Mouse (Mus musculus) hindbrain, embryonic 13.5 days (tissue): ENCODE measurements around the gene Cnot8. TPM values are rescaled to one million over a fixed set of nuclear protein-coding genes. Genes with fewer than 3 reads are reported as not detected.

Experiments
- ATAC-seq: fragments of 200-750 bp; cut with Nextera tagmentation; 2 replicates; pipeline ENCODE4 v1.8.0; 2017; ENCODE audit warnings: moderate TSS enrichment; ENCODE audit not compliant: low FRiP score
- H3K27ac ChIP-seq: fragments of 300-500 bp; sonication (generic); 2 replicates; pipeline ENCODE4 v1.5.1; 2015; ENCODE audit warnings: inconsistent platforms, mild to moderate bottlenecking, moderate library complexity
- H3K27me3 ChIP-seq: fragments of 300-500 bp; sonication (generic); 2 replicates; pipeline ENCODE4 v1.6.1; 2015; ENCODE audit warnings: mild to moderate bottlenecking, inconsistent platforms
- H3K36me3 ChIP-seq: fragments of 300-500 bp; sonication (generic); 2 replicates; pipeline ENCODE4 v1.6.1; 2015; ENCODE audit warnings: mild to moderate bottlenecking, inconsistent platforms
- H3K4me1 ChIP-seq: fragments of 300-500 bp; sonication (generic); replicated peaks from 2 replicates; pipeline ENCODE4 v1.6.1; 2015; ENCODE audit warnings: inconsistent platforms
- H3K4me2 ChIP-seq: fragments of 300-500 bp; sonication (generic); 2 replicates; pipeline ENCODE4 v1.6.1; 2015; ENCODE audit warnings: inconsistent platforms, mild to moderate bottlenecking, moderate library complexity
- H3K4me3 ChIP-seq: fragments of 300-500 bp; sonication (generic); 2 replicates; pipeline ENCODE4 v1.5.1; 2015; ENCODE audit warnings: mild to moderate bottlenecking, inconsistent platforms
- H3K9ac ChIP-seq: fragments of 300-500 bp; sonication (generic); 2 replicates; pipeline ENCODE4 v1.6.1; 2015; ENCODE audit warnings: mild to moderate bottlenecking, inconsistent platforms
- H3K9me3 ChIP-seq: fragments of 300-500 bp; sonication (generic); 2 replicates; pipeline ENCODE4 v1.6.1; 2016; ENCODE audit warnings: inconsistent platforms
- WGBS: fragments of 180-500 bp; shearing (Covaris S2); methylation state at CpG from one replicate; pipeline ENCODE4 v1.1.7; 2015; 5-methylcytosine and 5-hydroxymethylcytosine counted together
- polyA plus RNA-seq: library from polyadenylated mRNA; unstranded; fragments of >200 nt; fragmentation: Nextera tagmentation; extraction: Ambion mirVana; gene quantifications from 2 replicates; pipeline ENCODE4 v1.2.1, GENCODE M21; 2015

The Cnot8 gene
- polyA plus RNA-seq, 1 experiment from 2014 or later, result 114 TPM

- Histone ChIP-seq H3K4me2 (no peak overlapping the region), H3K9ac (no peak overlapping the region), H3K27ac (no peak overlapping the region), H3K36me3 (peaks cover 33% of the 10 kb centered on the region), H3K27me3 (no peaks in the 10 kb centered on the region), H3K4me1 (peaks cover 39% of the 10 kb centered on the region), H3K4me3 (no peak overlapping the region), H3K9me3 (no peaks in the 10 kb centered on the region)
- no peak for ATAC-seq
- WGBS, result 88% methylated on average over 4 of the region's 4 CpGs
Measured at GRCm38 (mm10) chr11:58107664-58108337, 3.8 kb downstream of the Cnot8 start.

GRCm38 (mm10) chr11:58116560-58116959 is 12.6 kb downstream of the Cnot8 start:
- Histone ChIP-seq H3K4me3 (no peak overlapping the region), H3K27ac (no peak overlapping the region), H3K4me1 (no peaks in the 10 kb centered on the region), H3K4me2 (no peak overlapping the region), H3K9me3 (no peaks in the 10 kb centered on the region), H3K36me3 (peaks cover 95% of the 10 kb centered on the region), H3K27me3 (no peaks in the 10 kb centered on the region), H3K9ac (no peak overlapping the region)
- 83% methylated on average over 1 of the region's 1 CpGs for WGBS
- no peak for ATAC-seq

DNA sequence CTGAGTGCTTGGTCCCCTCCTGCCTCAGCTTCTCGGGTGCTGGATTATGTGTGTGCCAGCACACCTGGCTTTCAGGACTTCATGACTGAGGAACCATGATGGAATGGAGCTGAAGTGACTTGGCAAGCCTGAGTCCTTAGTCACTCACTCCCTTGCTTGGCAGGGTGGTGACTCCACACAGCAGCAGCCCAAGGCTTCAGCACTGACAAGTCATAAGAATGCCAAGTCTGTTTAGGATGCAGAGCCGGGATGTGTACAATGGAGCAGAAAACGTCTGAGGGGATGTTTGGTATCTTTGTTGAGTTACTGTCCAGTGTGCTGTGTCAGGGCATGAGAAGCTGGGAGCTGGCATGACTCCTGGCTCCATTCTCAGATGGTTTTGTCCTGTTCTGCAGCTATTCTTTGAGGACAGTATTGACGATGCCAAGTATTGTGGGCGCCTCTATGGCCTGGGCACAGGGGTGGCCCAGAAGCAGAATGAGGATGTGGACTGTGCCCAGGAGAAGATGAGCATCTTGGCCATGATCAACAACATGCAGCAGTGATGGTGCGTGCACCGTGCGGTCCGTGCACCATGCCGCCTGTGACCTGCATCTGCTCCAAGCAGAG is 13.2 kb downstream of the Cnot8 start:
- no peak overlapping the region for H3K4me2 ChIP-seq
- H3K9ac ChIP-seq, result no peak overlapping the region
- H3K9me3 ChIP-seq, result no peaks in the 10 kb centered on the region
- H3K4me1 ChIP-seq, result no peaks in the 10 kb centered on the region
- ATAC-seq, result no peak
- no peak overlapping the region for H3K4me3 ChIP-seq
- no peak overlapping the region for H3K27ac ChIP-seq
- WGBS, result 92% methylated on average over 10 of the region's 10 CpGs
- peaks cover 95% of the 10 kb centered on the region for H3K36me3 ChIP-seq
- no peaks in the 10 kb centered on the region for H3K27me3 ChIP-seq

DNA sequence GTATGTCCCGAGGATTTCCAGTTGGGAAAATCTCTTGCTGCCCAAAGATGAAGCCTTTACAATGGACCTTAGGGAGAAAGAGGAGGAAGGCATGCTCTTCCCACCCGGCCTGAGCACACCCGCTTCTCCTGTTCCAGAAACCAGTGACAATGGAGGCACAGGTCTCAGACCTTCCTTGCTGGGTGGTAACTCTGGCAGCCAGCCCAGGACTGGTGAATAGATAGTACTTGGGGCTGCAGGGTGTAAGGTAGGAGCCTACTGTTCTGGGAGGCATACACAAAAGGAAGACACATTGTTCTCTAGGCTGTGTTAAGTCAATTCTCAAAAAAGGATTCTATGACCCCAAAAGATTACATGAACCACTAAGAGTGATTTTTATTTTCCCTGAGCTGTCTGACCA is 16.7 kb downstream of the Cnot8 start:
- 88% methylated on average over 3 of the region's 3 CpGs for WGBS

GRCm38 (mm10) chr11:58121351-58121750 is 17.4 kb downstream of the Cnot8 start:
- no peak for ATAC-seq

More for the DNA sequence above, 16.7 kb downstream of the Cnot8 start:
- H3K27ac ChIP-seq, result no peak overlapping the region
- peaks cover 88% of the 10 kb centered on the region for H3K36me3 ChIP-seq
- no peak overlapping the region for H3K9ac ChIP-seq
- H3K4me1 ChIP-seq, result no peaks in the 10 kb centered on the region
- H3K9me3 ChIP-seq, result no peaks in the 10 kb centered on the region
- no peak overlapping the region for H3K4me2 ChIP-seq
- no peak for ATAC-seq
- H3K27me3 ChIP-seq, result no peaks in the 10 kb centered on the region
- no peak overlapping the region for H3K4me3 ChIP-seq

DNA sequence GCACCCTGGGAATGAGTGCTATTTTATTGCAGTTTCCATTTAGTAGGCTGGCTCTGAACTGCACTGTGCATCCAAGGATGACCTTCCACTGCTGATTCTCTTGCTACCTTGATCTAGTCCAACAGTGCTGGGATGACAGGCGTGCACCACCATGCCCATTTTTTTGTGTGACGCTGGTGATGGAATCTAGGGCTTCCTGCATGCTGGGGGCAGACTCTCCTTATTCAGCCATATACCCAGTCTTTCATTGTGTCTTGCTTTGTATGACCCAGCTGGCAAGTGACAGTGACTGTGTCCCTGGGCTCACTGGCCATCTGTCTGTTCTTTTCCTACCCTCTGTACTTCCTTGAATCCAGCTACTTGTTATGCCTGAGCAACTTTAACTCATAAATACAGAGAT is 19.8 kb downstream of the Cnot8 start:
- H3K27me3 ChIP-seq, result no peaks in the 10 kb centered on the region
- no peak overlapping the region for H3K4me2 ChIP-seq
- no peak for ATAC-seq
- no peak overlapping the region for H3K27ac ChIP-seq
- no peaks in the 10 kb centered on the region for H3K9me3 ChIP-seq
- H3K4me3 ChIP-seq, result no peak overlapping the region
- WGBS, result 84% methylated on average over 2 of the region's 2 CpGs
- H3K9ac ChIP-seq, result no peak overlapping the region
- peaks cover 8% of the 10 kb centered on the region; the same call in 1 of the 2 replicates for H3K4me1 ChIP-seq
- peaks cover 89% of the 10 kb centered on the region for H3K36me3 ChIP-seq

More at GRCm38 (mm10) chr11:58121351-58121750, 17.4 kb downstream of the Cnot8 start:
- peaks cover 87% of the 10 kb centered on the region for H3K36me3 ChIP-seq
- peaks cover 6% of the 10 kb centered on the region; the same call in 1 of the 2 replicates for H3K4me1 ChIP-seq
- H3K27ac ChIP-seq, result no peak overlapping the region
- no peaks in the 10 kb centered on the region for H3K9me3 ChIP-seq
- 93% methylated on average over 9 of the region's 9 CpGs for WGBS
- no peak overlapping the region for H3K9ac ChIP-seq
- H3K4me3 ChIP-seq, result no peak overlapping the region
- H3K27me3 ChIP-seq, result no peaks in the 10 kb centered on the region
- no peak overlapping the region for H3K4me2 ChIP-seq

- no peak for ATAC-seq
- Histone ChIP-seq H3K36me3 (peaks cover 90% of the 10 kb centered on the region), H3K4me2 (no peak overlapping the region), H3K9me3 (no peaks in the 10 kb centered on the region), H3K27me3 (no peaks in the 10 kb centered on the region), H3K4me1 (peaks cover 8% of the 10 kb centered on the region; the same call in 1 of the 2 replicates), H3K27ac (no peak overlapping the region), H3K9ac (no peak overlapping the region), H3K4me3 (no peak overlapping the region)
- WGBS, result 88% methylated on average over 11 of the region's 11 CpGs
Measured at GRCm38 (mm10) chr11:58125021-58125420, 21.1 kb downstream of the Cnot8 start.

DNA sequence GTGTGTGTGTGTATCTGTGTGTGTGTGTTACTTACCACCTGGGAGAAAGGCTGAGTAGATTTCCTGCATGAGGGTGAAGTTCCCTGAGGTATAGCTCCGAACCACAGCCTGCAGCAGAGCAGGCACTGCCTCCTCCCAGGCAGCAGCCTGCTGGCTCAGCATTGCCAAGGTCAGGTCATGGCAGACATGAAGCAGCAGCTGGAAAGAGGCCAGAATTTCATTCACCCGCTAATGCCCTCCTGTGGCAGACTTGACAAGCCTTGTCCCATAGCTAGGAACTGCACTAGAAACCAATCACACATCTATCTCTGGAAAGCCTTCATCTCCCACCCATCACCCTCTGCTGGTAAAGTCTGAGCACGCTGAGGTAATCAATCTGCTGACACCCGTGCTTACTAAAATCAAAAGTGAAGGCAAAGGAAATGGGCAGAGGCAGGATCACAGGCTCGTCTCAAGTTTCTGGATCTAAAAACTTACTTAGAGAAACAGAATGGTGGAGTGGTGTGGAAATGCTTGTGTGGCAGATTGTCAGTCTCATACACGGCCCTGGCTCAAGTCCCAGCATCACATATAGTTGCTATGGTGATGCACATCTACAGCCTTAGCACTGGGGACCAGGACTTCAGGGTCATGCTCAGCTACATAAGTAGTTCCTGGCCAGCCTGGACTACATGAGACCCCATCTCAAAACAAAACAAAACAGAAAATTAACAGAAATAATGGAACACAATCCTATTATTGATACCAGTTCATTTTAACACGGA is 22.6 kb downstream of the Cnot8 start:
- Histone ChIP-seq H3K36me3 (peaks cover 90% of the 10 kb centered on the region), H3K27me3 (no peaks in the 10 kb centered on the region), H3K4me2 (no peak overlapping the region), H3K4me3 (no peak overlapping the region), H3K9me3 (no peaks in the 10 kb centered on the region), H3K27ac (0 out of 2 replicates have a peak overlapping the region, but pooled peaks have one; percentile 35), H3K9ac (no peak overlapping the region), H3K4me1 (peaks cover 8% of the 10 kb centered on the region; the same call in 1 of the 2 replicates)
- ATAC-seq, result no peak
- 69% methylated on average over 7 of the region's 7 CpGs for WGBS

- no peak overlapping the region for H3K9ac ChIP-seq
- H3K27me3 ChIP-seq, result no peaks in the 10 kb centered on the region
- no peak overlapping the region for H3K4me2 ChIP-seq
- ATAC-seq, result no peak
- H3K4me1 ChIP-seq, result peaks cover 8% of the 10 kb centered on the region; the same call in 1 of the 2 replicates
- H3K9me3 ChIP-seq, result no peaks in the 10 kb centered on the region
- H3K36me3 ChIP-seq, result peaks cover 92% of the 10 kb centered on the region
- WGBS, result 95% methylated on average over 2 of the region's 2 CpGs
- H3K4me3 ChIP-seq, result no peak overlapping the region
- no peak overlapping the region for H3K27ac ChIP-seq
Measured at GRCm38 (mm10) chr11:58127544-58127943, 23.6 kb downstream of the Cnot8 start.

DNA sequence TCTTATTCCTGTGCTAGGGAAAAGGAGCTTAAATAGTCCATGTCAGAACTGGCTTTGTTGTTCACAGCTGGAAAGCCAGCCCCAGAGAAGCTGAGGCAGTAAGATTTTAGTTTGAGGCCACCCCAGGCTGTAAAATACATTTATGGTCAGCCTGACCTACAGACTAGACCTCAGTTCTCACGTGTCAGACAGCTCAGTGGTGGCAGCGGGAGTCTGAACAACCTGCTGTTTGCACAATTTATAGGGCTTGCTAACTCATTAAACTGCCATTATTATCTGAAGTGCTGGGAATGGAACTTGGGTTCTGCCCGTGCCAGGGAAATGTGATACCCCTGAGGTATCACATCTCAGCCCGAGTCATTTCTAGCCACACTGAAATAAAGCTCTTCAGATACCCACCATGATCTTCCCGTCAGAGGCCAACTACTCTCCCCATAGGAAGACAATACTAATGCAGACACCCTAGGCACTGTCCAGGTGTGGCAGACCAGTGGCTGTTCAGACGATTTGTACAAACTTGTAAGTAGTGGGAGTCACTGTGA is 25.4 kb downstream of the Cnot8 start:
- Histone ChIP-seq H3K9ac (no peak overlapping the region), H3K36me3 (peaks cover 91% of the 10 kb centered on the region), H3K27ac (no peak overlapping the region), H3K4me1 (peaks cover 8% of the 10 kb centered on the region; the same call in 1 of the 2 replicates), H3K4me3 (no peak overlapping the region), H3K27me3 (no peaks in the 10 kb centered on the region), H3K4me2 (no peak overlapping the region), H3K9me3 (no peaks in the 10 kb centered on the region)
- WGBS, result 87% methylated on average over 6 of the region's 6 CpGs
- no peak for ATAC-seq

- H3K27ac ChIP-seq, result no peak overlapping the region
- no peaks in the 10 kb centered on the region for H3K9me3 ChIP-seq
- H3K4me1 ChIP-seq, result no peaks in the 10 kb centered on the region
- no peak overlapping the region for H3K4me2 ChIP-seq
- no peak for ATAC-seq
- no peak overlapping the region for H3K9ac ChIP-seq
- peaks cover 95% of the 10 kb centered on the region for H3K36me3 ChIP-seq
- 96% methylated on average over 3 of the region's 3 CpGs for WGBS
- no peaks in the 10 kb centered on the region for H3K27me3 ChIP-seq
- no peak overlapping the region for H3K4me3 ChIP-seq
Measured at GRCm38 (mm10) chr11:58132026-58132425, 28.1 kb downstream of the Cnot8 start.

DNA sequence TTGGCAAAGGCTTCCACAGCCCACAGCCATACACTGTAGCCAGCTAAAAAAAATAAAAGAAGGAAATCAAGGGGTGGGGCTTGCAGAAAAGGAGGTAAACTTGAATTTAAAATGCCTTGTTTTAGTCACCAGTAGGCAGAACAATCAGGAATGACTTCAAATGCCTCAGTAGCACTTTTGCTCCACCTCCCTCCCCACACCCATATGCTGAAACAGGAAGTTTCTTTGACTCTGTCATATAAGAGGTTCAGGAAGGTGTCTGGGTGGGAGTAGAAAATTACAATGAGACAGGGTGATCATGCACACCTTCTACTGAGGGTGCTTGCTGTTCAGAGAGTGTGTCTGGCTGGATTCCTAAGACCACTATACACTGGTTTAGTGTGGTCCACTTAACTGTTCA is 30.9 kb downstream of the Cnot8 start:
- no peak overlapping the region for H3K27ac ChIP-seq
- H3K36me3 ChIP-seq, result peaks cover 94% of the 10 kb centered on the region
- no peaks in the 10 kb centered on the region for H3K9me3 ChIP-seq
- no peaks in the 10 kb centered on the region for H3K27me3 ChIP-seq
- no peak for ATAC-seq
- H3K4me1 ChIP-seq, result no peaks in the 10 kb centered on the region
- no peak overlapping the region for H3K9ac ChIP-seq
- no peak overlapping the region for H3K4me2 ChIP-seq
- H3K4me3 ChIP-seq, result no peak overlapping the region
